Mouse (Mus musculus): Measurements from ENCODE around the gene Cks1b. TPM values are rescaled to one million over a fixed set of nuclear protein-coding genes. Genes with fewer than 3 reads are reported as not detected.

The Cks1b gene
- polyA plus RNA-seq (2014; fragmentation: Nextera tagmentation; extraction: Ambion mirVana): 491 and 495 TPM in 2 replicates

- peak within 1 kb of the TSS; percentile 75 for H3K9ac ChIP-seq (ENCODE audit: low read length)
- H3K4me1 ChIP-seq (replicated peaks; ENCODE audit: control insufficient read depth, insufficient read depth, low read length): peaks cover 24% of the 10 kb centered on the region
- H3K4me3 ChIP-seq (ENCODE audit: low read depth, low read length): peak within 1 kb of the TSS; percentile 57
- peak within 1 kb of the TSS; percentile 85 for H3K27ac ChIP-seq (ENCODE audit: low read depth, low read length)
- DNase-seq (ENCODE audit: low spot score): peak; percentile 97
- under 1% methylated on average over 38 of the region's 39 CpGs for WGBS
- no peaks in the 10 kb centered on the region for H3K9me3 ChIP-seq (ENCODE audit: control insufficient read depth, low read length)
- ATAC-seq (replicated peaks; ENCODE audit: low FRiP score): peak; percentile 96
- H3K27me3 ChIP-seq (ENCODE audit: control insufficient read depth, insufficient read depth, low read length): no peaks in the 10 kb centered on the region
- peak within 1 kb of the TSS; percentile 92 for H3K4me2 ChIP-seq (ENCODE audit: low read depth, low read length, severe bottlenecking)
- peaks cover 14% of the 10 kb centered on the region for H3K36me3 ChIP-seq (ENCODE audit: control insufficient read depth, insufficient read depth, low read length)
Measured at GRCm38 (mm10) chr3:89418170-89418860, at the start of gene Cks1b, which contains the start of gene Shc1. Gene Cks1b (minus strand): TSS chr3:89418383. Gene Shc1 (plus strand): TSS chr3:89418443.

GRCm38 (mm10) chr3:89458965-89459807 is 41.0 kb upstream of the Cks1b start:
- H3K4me3 ChIP-seq (ENCODE audit: low read depth, low read length): peak overlapping the region; percentile 53
- no peaks in the 10 kb centered on the region for H3K4me1 ChIP-seq (replicated peaks; ENCODE audit: control insufficient read depth, insufficient read depth, low read length)
- H3K9me3 ChIP-seq (ENCODE audit: control insufficient read depth, low read length): no peaks in the 10 kb centered on the region
- ATAC-seq (replicated peaks; ENCODE audit: low FRiP score): peak; percentile 88
- peak overlapping the region; percentile 60; the same call in 1 of the 2 replicates for H3K27ac ChIP-seq (ENCODE audit: low read depth, low read length)
- no peaks in the 10 kb centered on the region; the same call in 1 of the 2 replicates for H3K27me3 ChIP-seq (ENCODE audit: control insufficient read depth, insufficient read depth, low read length)
- H3K4me2 ChIP-seq (ENCODE audit: low read depth, low read length, severe bottlenecking): peak overlapping the region; percentile 55
- peak; percentile 95 for DNase-seq (ENCODE audit: low spot score)
- 2% methylated on average over 35 of the region's 36 CpGs for WGBS
- peak overlapping the region; percentile 70 for H3K9ac ChIP-seq (ENCODE audit: low read length)
- H3K36me3 ChIP-seq (ENCODE audit: control insufficient read depth, insufficient read depth, low read length): no peaks in the 10 kb centered on the region

GRCm38 (mm10) chr3:89458372-89458964 is 40.3 kb upstream of the Cks1b start:
- peak overlapping the region; percentile 55 for H3K4me2 ChIP-seq (ENCODE audit: low read depth, low read length, severe bottlenecking)
- no peaks in the 10 kb centered on the region; the same call in 1 of the 2 replicates for H3K27me3 ChIP-seq (ENCODE audit: control insufficient read depth, insufficient read depth, low read length)
- H3K9me3 ChIP-seq (ENCODE audit: control insufficient read depth, low read length): no peaks in the 10 kb centered on the region
- peak; percentile 59; the same call in 1 of the 2 replicates for ATAC-seq (replicated peaks; ENCODE audit: low FRiP score)
- peak overlapping the region; percentile 37; the same call in 1 of the 2 replicates for H3K27ac ChIP-seq (ENCODE audit: low read depth, low read length)
- no peaks in the 10 kb centered on the region for H3K36me3 ChIP-seq (ENCODE audit: control insufficient read depth, insufficient read depth, low read length)
- WGBS: 48% methylated on average over 13 of the region's 13 CpGs
- no peak for DNase-seq (ENCODE audit: low spot score)
- no peaks in the 10 kb centered on the region for H3K4me1 ChIP-seq (replicated peaks; ENCODE audit: control insufficient read depth, insufficient read depth, low read length)
- peak overlapping the region; percentile 53 for H3K4me3 ChIP-seq (ENCODE audit: low read depth, low read length)
- H3K9ac ChIP-seq (ENCODE audit: low read length): no peak overlapping the region

- H3K4me3 ChIP-seq (ENCODE audit: low read depth, low read length): no peak overlapping the region
- H3K4me1 ChIP-seq (replicated peaks; ENCODE audit: control insufficient read depth, insufficient read depth, low read length): no peaks in the 10 kb centered on the region
- H3K27me3 ChIP-seq (ENCODE audit: control insufficient read depth, insufficient read depth, low read length): no peaks in the 10 kb centered on the region; the same call in 1 of the 2 replicates
- WGBS: 33% methylated on average over 10 of the region's 10 CpGs
- ATAC-seq (replicated peaks; ENCODE audit: low FRiP score): no peak
- H3K27ac ChIP-seq (ENCODE audit: low read depth, low read length): no peak overlapping the region
- peak; percentile 92 for DNase-seq (ENCODE audit: low spot score)
- H3K9me3 ChIP-seq (ENCODE audit: control insufficient read depth, low read length): no peaks in the 10 kb centered on the region
- no peaks in the 10 kb centered on the region for H3K36me3 ChIP-seq (ENCODE audit: control insufficient read depth, insufficient read depth, low read length)
- H3K4me2 ChIP-seq (ENCODE audit: low read depth, low read length, severe bottlenecking): no peak overlapping the region
- H3K9ac ChIP-seq (ENCODE audit: low read length): no peak overlapping the region
Measured at GRCm38 (mm10) chr3:89456726-89457665, 38.8 kb upstream of the Cks1b start.

- Histone ChIP-seq H3K9ac (ENCODE audit: low read length) (no peak overlapping the region), H3K27ac (ENCODE audit: low read depth, low read length) (no peak overlapping the region), H3K4me3 (ENCODE audit: low read depth, low read length) (no peak overlapping the region), H3K4me1 (replicated peaks; ENCODE audit: control insufficient read depth, insufficient read depth, low read length) (no peaks in the 10 kb centered on the region), H3K36me3 (ENCODE audit: control insufficient read depth, insufficient read depth, low read length) (no peaks in the 10 kb centered on the region), H3K27me3 (ENCODE audit: control insufficient read depth, insufficient read depth, low read length) (no peaks in the 10 kb centered on the region; the same call in 1 of the 2 replicates), H3K4me2 (ENCODE audit: low read depth, low read length, severe bottlenecking) (no peak overlapping the region), H3K9me3 (ENCODE audit: control insufficient read depth, low read length) (no peaks in the 10 kb centered on the region)
- no peak for DNase-seq (ENCODE audit: low spot score)
- WGBS: 13% methylated on average over 1 of the region's 1 CpGs
- no peak for ATAC-seq (replicated peaks; ENCODE audit: low FRiP score)
Measured at GRCm38 (mm10) chr3:89455786-89456285, 37.7 kb upstream of the Cks1b start.

- WGBS: 61% methylated on average over 10 of the region's 10 CpGs
- no peak for DNase-seq (ENCODE audit: low spot score)
- no peak within 1 kb of the TSS for H3K27ac ChIP-seq (ENCODE audit: low read depth, low read length)
Measured at GRCm38 (mm10) chr3:89454401-89455177, 36.4 kb upstream of the Cks1b start, which contains the start of gene Pmvk. Gene Pmvk (plus strand): TSS chr3:89454541.

GRCm38 (mm10) chr3:89451916-89452315 is 33.7 kb upstream of the Cks1b start:
- no peak overlapping the region for H3K4me2 ChIP-seq (ENCODE audit: low read depth, low read length, severe bottlenecking)
- H3K36me3 ChIP-seq (ENCODE audit: control insufficient read depth, insufficient read depth, low read length): no peaks in the 10 kb centered on the region
- H3K9ac ChIP-seq (ENCODE audit: low read length): no peak overlapping the region
- no peaks in the 10 kb centered on the region; the same call in 1 of the 2 replicates for H3K27me3 ChIP-seq (ENCODE audit: control insufficient read depth, insufficient read depth, low read length)
- no peak overlapping the region for H3K27ac ChIP-seq (ENCODE audit: low read depth, low read length)
- H3K9me3 ChIP-seq (ENCODE audit: control insufficient read depth, low read length): no peaks in the 10 kb centered on the region
- WGBS: 90% methylated on average over 1 of the region's 1 CpGs
- H3K4me1 ChIP-seq (replicated peaks; ENCODE audit: control insufficient read depth, insufficient read depth, low read length): no peaks in the 10 kb centered on the region
- ATAC-seq (replicated peaks; ENCODE audit: low FRiP score) (no peak), DNase-seq (ENCODE audit: low spot score) (no peak)
- no peak overlapping the region for H3K4me3 ChIP-seq (ENCODE audit: low read depth, low read length)

More at GRCm38 (mm10) chr3:89454401-89455177, 36.4 kb upstream of the Cks1b start, which contains the start of gene Pmvk:
- Histone ChIP-seq H3K4me1 (replicated peaks; ENCODE audit: control insufficient read depth, insufficient read depth, low read length) (no peaks in the 10 kb centered on the region), H3K36me3 (ENCODE audit: control insufficient read depth, insufficient read depth, low read length) (no peaks in the 10 kb centered on the region), H3K27me3 (ENCODE audit: control insufficient read depth, insufficient read depth, low read length) (no peaks in the 10 kb centered on the region; the same call in 1 of the 2 replicates), H3K4me2 (ENCODE audit: low read depth, low read length, severe bottlenecking) (no peak within 1 kb of the TSS), H3K9ac (ENCODE audit: low read length) (no peak within 1 kb of the TSS), H3K4me3 (ENCODE audit: low read depth, low read length) (no peak within 1 kb of the TSS), H3K9me3 (ENCODE audit: control insufficient read depth, low read length) (no peaks in the 10 kb centered on the region)
- ATAC-seq (replicated peaks; ENCODE audit: low FRiP score): no peak
